Mouse (Mus musculus) testis, postnatal 14 days (tissue): Measurements from ENCODE around the gene Ptprr.
A peak's percentile ranks its signal among the peaks of the same experiment; 100 is the strongest.

Experiments used
- DNase-seq: peaks from one replicate; pipeline ENCODE4 v3.0.0; 2021; ENCODE audit warnings: low spot score

Ptprr gene

DNA sequence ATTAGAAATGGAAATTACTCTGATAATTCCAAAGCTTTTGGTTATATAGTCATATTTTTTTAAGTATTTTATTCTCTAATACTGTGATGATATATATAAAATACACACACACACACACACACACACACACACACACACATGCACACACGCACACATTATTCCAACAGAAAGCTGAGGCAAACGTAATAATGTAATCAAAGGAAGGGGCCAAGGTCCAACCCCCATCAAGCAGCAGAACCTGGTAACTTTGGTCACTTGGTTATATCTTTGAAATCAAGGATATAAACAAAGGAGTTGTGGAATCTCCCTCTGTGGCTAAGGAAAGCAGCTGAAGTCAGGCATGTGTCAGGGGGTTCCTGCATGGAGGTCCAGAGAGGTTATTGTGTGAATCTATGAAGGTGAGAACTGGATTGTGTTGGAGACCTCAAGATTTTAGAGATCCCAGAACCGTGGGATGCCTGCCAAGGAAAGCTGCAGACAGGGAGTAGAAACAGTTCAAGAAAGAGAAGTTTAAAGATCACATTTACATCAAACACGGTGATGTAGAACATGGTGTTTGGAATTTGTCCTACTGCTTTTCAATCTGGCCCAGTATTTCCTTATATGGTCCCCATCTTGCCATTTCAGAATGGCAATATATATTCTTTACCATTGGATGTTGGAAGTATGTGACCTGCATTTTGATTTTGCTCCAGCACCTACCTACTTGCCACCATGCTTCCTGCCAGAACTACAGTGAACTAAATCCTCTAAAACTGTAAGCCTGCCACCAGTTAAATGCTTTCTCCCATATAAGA, 98.1 kb downstream of the Ptprr start:
- DNase-seq: no peak

DNA sequence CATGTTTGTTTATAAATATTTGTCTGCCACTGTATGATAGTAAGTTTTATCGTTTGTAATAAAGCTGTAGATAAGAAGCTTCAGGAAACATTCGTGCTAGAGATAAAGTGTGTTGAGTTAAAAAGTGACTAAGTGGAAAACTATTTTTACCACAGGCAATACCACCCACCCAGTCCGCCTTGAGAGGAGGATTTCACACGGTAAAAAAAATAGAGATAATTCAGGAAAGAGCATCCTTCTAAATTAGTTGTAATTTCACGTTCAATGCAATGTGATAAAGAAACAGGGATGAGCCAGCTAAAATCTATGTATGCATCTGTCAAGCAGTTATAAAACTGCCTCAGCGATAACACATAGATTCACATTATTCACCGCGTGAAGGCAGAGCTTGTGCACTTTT, 99.0 kb downstream of the Ptprr start:
- DNase-seq: no peak

- DNase-seq: no peak
Measured at GRCm38 (mm10) chr10:116121463-116121862, 103.5 kb downstream of the Ptprr start.

DNA sequence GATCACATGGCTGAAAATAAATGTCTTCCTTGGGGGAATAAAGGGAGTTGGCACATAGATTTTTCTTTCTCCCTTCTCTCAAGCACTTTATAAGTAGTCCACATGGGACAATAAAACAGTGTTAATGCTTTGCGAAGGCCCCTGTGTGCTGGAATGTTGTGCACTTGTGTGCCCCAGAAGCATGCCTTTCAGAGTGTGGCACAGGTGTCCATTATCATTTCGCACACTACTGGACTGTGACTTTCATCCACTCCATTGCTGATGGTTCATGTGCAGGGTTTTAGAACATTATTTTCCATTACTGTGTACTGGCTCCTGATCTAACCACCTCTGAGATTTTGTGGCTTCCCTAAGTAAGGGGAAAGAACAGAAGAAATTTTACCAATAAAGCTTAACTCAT, 105.8 kb downstream of the Ptprr start:
- DNase-seq: no peak

DNA sequence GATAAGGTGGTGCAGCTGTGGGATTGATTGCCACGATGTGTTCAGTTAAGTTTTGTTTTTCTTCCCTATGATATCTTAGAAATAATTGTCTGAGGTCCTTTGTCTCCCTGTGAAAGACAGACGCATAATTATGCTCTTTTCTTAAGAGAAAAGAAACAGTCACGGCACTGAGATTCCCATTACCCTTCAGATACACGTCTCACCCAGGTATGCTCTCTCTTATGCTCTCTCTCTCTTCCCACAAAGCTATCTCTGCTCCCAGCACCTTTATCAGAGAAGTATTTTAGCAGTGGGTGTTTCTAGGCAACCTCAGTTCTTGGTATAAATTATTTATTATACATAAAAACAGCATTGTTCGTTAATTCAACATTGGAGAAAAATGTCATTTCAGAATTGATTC, 107.4 kb downstream of the Ptprr start:
- DNase-seq: no peak

DNA sequence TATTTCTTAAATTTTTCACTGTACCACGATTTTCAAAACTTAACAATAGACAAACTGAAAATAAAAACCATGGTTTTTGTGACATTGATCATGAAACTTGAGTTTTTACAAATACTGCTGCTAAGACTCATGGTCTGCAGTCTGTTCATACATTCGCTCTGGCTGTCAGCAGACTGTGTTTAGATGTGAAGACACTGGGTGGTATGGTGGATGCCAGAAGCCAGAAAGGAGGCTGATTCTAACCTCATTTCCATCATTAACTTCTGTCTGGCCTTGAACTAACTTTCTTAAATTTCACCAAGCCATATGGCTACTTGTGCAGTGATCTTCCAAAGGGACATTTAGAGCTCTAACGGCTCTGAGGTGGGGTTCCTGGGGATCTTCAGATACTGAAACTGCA, 112.4 kb downstream of the Ptprr start:
- no peak for DNase-seq

DNA sequence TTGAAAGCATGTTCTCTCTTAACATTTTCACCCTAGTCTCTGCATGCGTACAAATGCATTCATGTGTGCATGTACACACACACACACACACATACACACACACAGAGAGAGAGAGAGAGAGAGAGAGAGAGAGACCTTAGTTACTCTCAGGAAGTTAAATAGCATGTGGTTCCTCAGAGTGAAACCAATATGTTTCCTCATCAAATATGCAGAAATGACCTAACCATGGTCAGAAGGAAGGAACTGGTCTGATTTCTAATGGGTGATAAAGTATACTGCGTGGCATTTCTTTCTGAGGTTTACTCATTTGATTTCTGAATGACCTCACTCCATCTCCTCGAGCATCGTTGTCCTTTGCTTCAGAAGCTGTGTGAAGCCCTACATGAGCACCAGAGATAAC, 113.2 kb downstream of the Ptprr start:
- DNase-seq: no peak

DNA sequence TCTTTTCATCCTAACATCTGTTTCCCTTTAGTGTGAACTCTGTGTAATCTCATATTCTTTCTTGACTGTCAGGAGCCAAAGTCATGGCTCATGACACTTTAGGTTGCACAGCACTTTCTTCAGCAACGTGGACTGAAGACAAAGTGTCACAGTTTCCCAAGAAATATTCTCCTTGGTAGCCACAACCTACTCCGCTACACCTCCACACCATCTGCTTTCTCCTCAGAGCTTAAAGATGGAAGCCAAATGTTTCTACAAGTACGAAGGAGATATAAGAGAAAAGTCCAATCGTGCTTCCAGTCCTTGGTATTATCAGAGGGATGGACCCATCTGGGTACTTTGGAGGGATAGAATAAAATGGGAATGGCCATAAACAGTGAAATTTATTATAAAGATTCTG, 114.2 kb downstream of the Ptprr start:
- DNase-seq: no peak

- DNase-seq: no peak
Measured at GRCm38 (mm10) chr10:116135187-116135586, 117.2 kb downstream of the Ptprr start.

GRCm38 (mm10) chr10:116140226-116140625, 122.2 kb downstream of the Ptprr start:
- DNase-seq: no peak

DNA sequence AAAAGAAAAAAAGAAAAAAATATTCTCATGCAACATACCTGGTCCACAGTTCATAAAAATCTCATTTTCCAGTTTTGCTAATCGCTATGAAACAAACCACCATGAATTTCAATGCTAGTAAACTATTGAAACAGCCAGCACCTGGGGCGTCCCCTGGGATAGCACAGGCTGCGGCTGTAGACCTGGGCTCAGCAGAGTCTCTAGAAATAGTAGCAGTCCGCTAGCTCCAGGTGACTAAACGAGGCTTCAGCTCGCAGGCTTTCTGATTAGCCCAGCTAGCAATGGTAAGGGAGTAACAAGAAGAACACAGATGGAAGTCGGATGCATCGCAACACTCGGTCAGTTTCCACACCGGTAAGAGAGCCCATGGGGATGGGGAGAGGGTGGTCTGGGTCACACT, 125.7 kb downstream of the Ptprr start:
- peak; percentile 40 for DNase-seq

- no peak for DNase-seq
Measured at GRCm38 (mm10) chr10:116146091-116146490, 128.1 kb downstream of the Ptprr start.

DNA sequence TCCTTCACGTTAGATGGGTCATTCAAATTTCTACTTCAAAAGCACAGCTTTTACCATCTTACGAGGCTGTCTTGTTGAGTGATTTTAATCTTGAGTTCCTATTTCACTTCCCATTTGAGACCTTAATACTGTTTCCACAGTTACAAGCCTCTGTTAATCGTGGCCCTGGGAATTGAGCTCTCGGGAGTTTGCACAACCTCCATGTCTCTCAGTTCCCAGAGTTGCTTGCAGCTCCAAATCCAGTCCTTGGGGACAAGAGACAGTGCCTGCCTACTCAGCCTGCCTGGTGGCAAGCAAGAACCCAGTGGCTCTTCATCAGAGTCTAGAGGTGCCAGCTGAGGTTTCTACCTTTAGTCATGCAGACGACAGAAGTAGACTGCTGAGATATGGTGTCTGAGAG, 136.7 kb downstream of the Ptprr start:
- no peak for DNase-seq

GRCm38 (mm10) chr10:116156699-116157098, 138.7 kb downstream of the Ptprr start:
- DNase-seq: no peak

DNA sequence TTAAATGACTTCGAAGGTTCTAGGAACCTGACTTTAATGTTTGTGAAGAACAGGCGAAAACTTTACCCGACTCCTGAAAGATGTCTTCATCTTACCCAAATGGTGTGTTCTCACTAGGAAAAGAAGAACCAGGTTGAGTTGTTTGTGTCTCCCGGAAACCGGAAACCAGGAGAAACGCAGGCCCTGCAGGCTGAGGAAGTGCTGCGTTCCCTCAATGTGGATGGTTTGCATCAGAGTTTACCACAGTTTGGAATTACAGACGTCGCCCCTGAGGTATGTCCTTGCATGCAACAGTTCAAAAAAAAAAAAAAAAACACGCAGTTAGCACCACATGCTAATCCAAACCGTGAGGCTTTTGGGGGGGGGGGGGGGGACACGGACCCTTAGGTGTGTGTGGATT, 144.3 kb downstream of the Ptprr start:
- DNase-seq: no peak

DNA sequence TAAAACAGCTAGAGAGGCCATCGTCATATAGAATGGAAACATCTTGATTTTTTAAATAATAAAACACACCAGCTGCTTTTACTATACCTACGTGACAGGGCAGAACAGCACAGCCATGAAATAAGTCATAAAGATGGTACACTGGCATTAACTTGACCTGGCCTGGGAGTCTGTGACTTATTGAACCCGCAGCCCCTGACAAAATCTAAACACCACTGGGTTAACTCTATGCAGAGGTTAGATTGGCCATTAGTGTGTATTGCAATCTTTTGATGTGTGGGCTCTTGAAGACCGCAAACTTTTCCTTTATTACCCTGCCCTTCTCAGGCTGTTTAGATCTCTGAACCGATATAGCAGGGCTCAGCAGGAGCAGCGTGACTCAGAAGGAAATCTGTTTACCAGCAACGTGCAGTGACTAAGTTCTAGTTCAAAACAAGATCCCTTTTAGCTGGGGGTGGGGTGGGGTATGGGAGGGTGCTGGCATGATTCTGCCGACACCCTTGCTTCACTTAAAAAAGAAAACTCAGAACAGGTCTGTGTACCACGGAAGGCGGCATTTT, 157.4 kb downstream of the Ptprr start:
- no peak for DNase-seq

DNA sequence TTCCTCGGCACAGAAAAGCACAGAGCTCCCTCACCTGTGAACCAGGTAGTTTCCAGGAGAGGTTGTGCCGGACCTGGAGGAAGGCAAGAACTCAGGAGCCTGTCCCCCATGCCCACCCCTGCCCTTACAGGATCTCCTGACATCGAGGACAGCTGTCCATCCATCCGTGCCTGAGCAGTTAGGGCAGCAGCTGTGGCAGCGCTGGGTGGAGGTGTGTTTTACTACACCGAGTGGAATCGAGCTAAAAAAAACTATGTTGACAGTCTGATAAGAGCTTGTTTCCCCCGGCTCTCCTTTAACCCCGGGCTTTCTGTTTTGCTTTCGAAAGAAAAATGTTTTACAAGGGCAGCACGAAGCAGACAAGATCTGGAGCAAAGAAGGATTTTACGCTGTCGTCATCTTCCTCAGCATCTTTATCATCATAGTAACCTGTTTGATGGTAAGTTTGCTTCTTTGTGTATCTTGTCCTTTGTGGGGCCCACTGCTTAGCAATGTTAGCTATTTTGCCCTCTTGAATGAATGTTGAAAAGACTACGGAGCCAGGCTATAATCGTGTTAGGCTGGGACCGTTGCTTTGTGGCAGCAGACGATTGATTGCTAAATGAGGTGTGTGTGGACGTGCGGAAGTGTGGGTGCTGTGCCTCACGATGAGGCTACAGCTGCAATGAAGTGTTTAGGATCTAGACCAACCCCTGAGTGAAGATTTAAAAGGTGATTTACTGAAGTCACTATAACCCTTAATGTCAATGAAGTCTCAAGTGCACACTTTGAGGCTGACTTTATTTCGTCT, 159.6 kb downstream of the Ptprr start:
- DNase-seq: no peak

- no peak for DNase-seq
Measured at GRCm38 (mm10) chr10:116181235-116181634, 163.2 kb downstream of the Ptprr start.

DNA sequence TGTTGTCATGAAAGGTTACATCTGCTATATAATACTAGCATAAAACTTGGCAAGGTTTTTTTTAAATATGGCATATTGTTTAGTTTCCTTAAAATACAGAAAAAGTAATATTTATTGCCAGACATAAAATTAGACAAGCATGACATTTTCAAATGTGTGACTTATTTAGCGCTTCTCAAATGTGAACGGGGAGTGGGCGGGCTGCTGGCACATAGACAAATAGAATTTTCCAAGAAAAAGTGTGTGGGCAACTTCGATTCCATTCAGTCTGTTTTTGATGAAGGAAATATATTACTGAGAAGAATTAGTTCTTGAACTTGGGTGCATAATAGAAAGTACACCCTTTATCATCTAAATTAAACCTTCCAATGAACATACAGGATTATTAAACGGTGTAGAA, 164.2 kb downstream of the Ptprr start:
- DNase-seq: no peak

GRCm38 (mm10) chr10:116183258-116183657, 165.2 kb downstream of the Ptprr start:
- no peak for DNase-seq

GRCm38 (mm10) chr10:116191724-116192123, 173.7 kb downstream of the Ptprr start:
- DNase-seq: no peak

DNA sequence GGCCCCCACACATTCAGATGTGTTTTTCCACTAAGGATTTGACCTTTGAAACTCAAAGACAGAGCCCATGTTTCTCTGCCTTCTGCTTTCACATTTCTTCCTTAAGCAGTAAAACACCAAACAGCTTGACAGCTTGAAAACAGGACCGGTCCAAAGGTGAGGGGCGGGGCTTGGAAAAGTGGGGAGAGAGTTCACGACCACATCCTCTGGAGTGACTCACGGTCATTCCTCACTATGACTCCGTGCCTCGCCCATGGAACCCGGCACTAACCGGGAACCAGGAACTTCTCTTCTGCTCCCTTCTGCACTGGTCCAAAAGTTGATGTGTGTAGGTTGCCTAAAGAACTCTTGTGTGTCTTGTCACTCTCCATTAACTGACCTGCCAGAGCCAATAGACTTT, 174.3 kb downstream of the Ptprr start:
- DNase-seq: no peak

- no peak for DNase-seq
Measured at GRCm38 (mm10) chr10:116194409-116194808, 176.4 kb downstream of the Ptprr start.
